Mouse (Mus musculus) small intestine, adult 2 months (tissue): ENCODE measurements around the gene Tns3. TPM values are rescaled to one million over a fixed set of nuclear protein-coding genes. Genes with fewer than 3 reads are reported as not detected.
A peak's percentile ranks its signal among the peaks of the same experiment; 100 is the strongest.

Experiments
- H3K27ac ChIP-seq: fragments of 200-500 bp; 2 replicates; pipeline ENCODE4 v1.5.1; 2012; ENCODE audit warnings: low read depth, low read length, control low read depth, inconsistent platforms; ENCODE audit not compliant: insufficient read depth
- H3K27me3 ChIP-seq: fragments of 200-500 bp; 2 replicates; pipeline ENCODE4 v1.6.1; 2012; ENCODE audit warnings: mild to moderate bottlenecking, moderate library complexity, low read length, inconsistent platforms; ENCODE audit not compliant: control insufficient read depth, insufficient read depth
- H3K36me3 ChIP-seq: fragments of 200-500 bp; 2 replicates; pipeline ENCODE4 v1.6.1; 2012; ENCODE audit warnings: mild to moderate bottlenecking, low read length, control low read depth, inconsistent platforms; ENCODE audit not compliant: control insufficient read depth, insufficient read depth
- H3K4me1 ChIP-seq: fragments of 200-500 bp; 2 replicates; pipeline ENCODE4 v1.6.1; 2012; ENCODE audit warnings: low read length, inconsistent platforms, mixed read lengths; ENCODE audit not compliant: control insufficient read depth, insufficient read depth, insufficient read length
- H3K4me3 ChIP-seq: fragments of 200-500 bp; 2 replicates; pipeline ENCODE4 v1.5.1; 2012; ENCODE audit warnings: low read depth, mild to moderate bottlenecking, control low read depth, inconsistent platforms, low read length, moderate library complexity
- CTCF ChIP-seq: fragments of 200-500 bp; IDR thresholded peaks from 2 replicates; pipeline ENCODE4 v1.5.1; 2012; ENCODE audit warnings: low read depth, mild to moderate bottlenecking, control low read depth, inconsistent platforms, low read length, moderate library complexity, mixed read lengths; ENCODE audit not compliant: insufficient replicate concordance, insufficient read length; ENCODE audit errors: extremely low read depth
- POLR2A ChIP-seq: fragments of 200-500 bp; IDR thresholded peaks from 2 replicates; pipeline ENCODE4 v1.6.1; 2012; ENCODE audit warnings: low read depth, mild to moderate bottlenecking, control low read depth, inconsistent platforms, low read length, moderate library complexity
- WGBS: fragments of 180-500 bp; shearing (Covaris S2); methylation state at CpG from one replicate; pipeline ENCODE4 v1.1.7; 2018; 5-methylcytosine and 5-hydroxymethylcytosine counted together
- polyA plus RNA-seq: library from polyadenylated mRNA; depleted of rRNA; stranded (reverse); fragments of >200 nt; gene quantifications from 2 replicates; pipeline ENCODE4 v1.2.3, GENCODE M21; 2012

Gene Tns3
- polyA plus RNA-seq, 1 experiment = 24.9 TPM

DNA sequence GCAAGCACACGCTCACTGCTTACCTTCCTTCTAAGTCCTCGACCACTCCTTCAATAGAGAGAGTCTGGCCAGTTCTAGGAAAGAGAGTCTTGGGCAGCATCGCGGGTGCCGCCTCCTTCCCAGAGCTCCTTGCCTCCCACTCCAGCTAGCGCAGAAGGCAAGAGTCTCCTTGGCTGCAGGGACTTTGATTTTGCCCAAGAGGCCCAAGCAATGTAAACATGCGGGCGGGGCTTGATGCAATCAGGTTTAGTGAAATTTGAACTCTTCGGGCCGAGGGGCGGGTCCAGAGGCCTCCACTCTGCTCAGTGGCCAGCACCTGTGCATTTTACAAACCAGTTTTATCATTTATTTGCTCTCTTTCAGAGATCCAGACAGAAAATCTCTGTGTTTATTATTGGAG, 160.6 kb downstream of the Tns3 start:
- H3K27ac ChIP-seq = peak overlapping the region; percentile 95

DNA sequence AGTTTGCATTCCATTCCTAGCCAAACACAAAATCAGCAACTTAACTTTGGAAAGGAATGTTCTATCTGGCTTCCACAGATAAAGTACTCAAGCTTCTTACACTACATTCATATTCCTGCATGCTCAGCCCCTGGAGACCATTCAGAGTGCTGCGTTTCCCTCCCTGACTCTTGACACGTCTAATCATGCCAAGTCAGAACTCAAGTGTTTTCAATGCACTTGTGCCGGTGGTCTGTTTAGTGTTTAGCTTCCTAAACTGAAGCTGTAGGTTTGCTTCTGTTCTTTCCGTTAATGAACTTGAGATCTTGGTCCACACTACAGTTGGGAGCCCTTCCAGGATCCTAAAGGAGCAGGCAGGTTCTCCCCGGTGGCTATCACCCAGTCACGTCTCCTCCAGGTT, 163.5 kb downstream of the Tns3 start:
- TF ChIP-seq POLR2A = no peak
- TF ChIP-seq CTCF = no peak
- Histone ChIP-seq H3K4me1 (peaks cover 28% of the 10 kb centered on the region), H3K36me3 (peaks cover 15% of the 10 kb centered on the region), H3K27me3 (no peaks in the 10 kb centered on the region), H3K4me3 (no peak overlapping the region), H3K27ac (no peak overlapping the region)
- WGBS = 70% methylated on average over 6 of the region's 6 CpGs

More for the DNA sequence above, 160.6 kb downstream of the Tns3 start:
- H3K4me3 ChIP-seq = peak overlapping the region; percentile 34
- TF ChIP-seq CTCF (no peak), POLR2A (no peak; the same call in 1 of the 2 replicates)
- H3K27me3 ChIP-seq = no peaks in the 10 kb centered on the region
- H3K36me3 ChIP-seq = peaks cover 11% of the 10 kb centered on the region
- WGBS = 20% methylated on average over 11 of the region's 11 CpGs
- H3K4me1 ChIP-seq = peaks cover 18% of the 10 kb centered on the region

- Histone ChIP-seq H3K27me3 (no peaks in the 10 kb centered on the region), H3K4me3 (no peak overlapping the region), H3K4me1 (peaks cover 10% of the 10 kb centered on the region; the same call in 1 of the 2 replicates), H3K27ac (no peak overlapping the region), H3K36me3 (peaks cover 29% of the 10 kb centered on the region)
- 63% methylated on average over 6 of the region's 6 CpGs for WGBS
- no peak for TF ChIP-seq CTCF
- TF ChIP-seq POLR2A = no peak
These were observed 167.2 kb downstream of the Tns3 start for GRCm38 (mm10) chr11:8497136-8497535.

DNA sequence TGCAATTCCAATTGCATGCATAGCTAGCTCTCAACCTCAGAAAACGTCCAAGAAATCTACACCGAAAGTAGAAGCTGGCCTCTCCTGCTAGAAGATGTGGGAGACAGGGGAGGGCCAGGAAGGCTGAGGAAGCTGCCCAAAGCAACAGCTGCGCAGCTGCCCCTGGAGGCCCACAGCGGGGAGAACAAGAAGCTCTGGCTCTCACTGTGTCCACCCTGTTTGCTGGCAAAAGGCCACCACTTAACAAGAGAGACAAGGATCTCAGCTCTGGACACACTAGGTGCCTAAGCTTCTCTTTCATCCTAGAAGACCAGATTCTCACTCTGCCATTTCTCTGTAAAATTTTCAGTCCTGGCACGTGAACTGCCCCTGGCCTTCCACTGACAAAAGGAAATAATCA, 167.6 kb downstream of the Tns3 start:
- Histone ChIP-seq H3K4me1 (peaks cover 10% of the 10 kb centered on the region; the same call in 1 of the 2 replicates), H3K4me3 (no peak overlapping the region), H3K27me3 (no peaks in the 10 kb centered on the region), H3K27ac (no peak overlapping the region), H3K36me3 (peaks cover 32% of the 10 kb centered on the region)
- TF ChIP-seq POLR2A (no peak), CTCF (no peak)
- WGBS = 63% methylated on average over 5 of the region's 5 CpGs

GRCm38 (mm10) chr11:8495801-8496200, 168.5 kb downstream of the Tns3 start:
- TF ChIP-seq POLR2A (no peak), CTCF (no peak)
- Histone ChIP-seq H3K36me3 (peaks cover 36% of the 10 kb centered on the region), H3K4me3 (no peak overlapping the region), H3K27ac (no peak overlapping the region), H3K4me1 (peaks cover 10% of the 10 kb centered on the region; the same call in 1 of the 2 replicates), H3K27me3 (no peaks in the 10 kb centered on the region)
- whole genome bisulfite sequencing = 85% methylated on average over 7 of the region's 7 CpGs

DNA sequence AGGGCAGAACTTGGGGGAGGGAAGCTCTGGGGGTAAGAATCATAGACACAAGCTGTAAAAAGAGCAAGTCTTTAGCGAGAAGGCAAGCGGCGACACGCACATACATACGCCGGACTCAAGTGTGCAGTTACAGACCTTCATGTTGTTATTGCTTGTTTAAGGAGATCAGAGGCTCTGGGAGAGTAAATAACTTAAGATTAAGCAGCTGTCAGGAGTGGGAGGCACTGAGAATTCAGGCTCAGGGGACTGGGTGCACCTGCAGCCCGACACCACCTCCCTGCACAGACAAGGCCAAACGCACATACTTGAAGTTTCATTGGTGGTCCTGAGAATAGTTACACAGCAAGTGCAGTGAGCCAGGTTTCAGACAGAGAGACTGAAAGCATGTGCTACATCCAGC, 169.3 kb downstream of the Tns3 start:
- Histone ChIP-seq H3K27ac (no peak overlapping the region), H3K36me3 (peaks cover 42% of the 10 kb centered on the region), H3K4me3 (no peak overlapping the region), H3K27me3 (no peaks in the 10 kb centered on the region), H3K4me1 (peaks cover 10% of the 10 kb centered on the region; the same call in 1 of the 2 replicates)
- TF ChIP-seq POLR2A = no peak
- no peak for TF ChIP-seq CTCF
- 79% methylated on average over 8 of the region's 8 CpGs for WGBS

- Histone ChIP-seq H3K4me1 (peaks cover 10% of the 10 kb centered on the region; the same call in 1 of the 2 replicates), H3K27ac (no peak overlapping the region), H3K27me3 (no peaks in the 10 kb centered on the region), H3K4me3 (no peak overlapping the region), H3K36me3 (peaks cover 47% of the 10 kb centered on the region)
- TF ChIP-seq CTCF = no peak
- TF ChIP-seq POLR2A = no peak
- WGBS = 79% methylated on average over 8 of the region's 8 CpGs
These were observed 170.3 kb downstream of the Tns3 start for GRCm38 (mm10) chr11:8493931-8494490.
